Mouse (Mus musculus) WW6 (cell line): Measurements from ENCODE around the gene Zranb1.

ENCODE experiments used
- DNase-seq: peaks from one replicate; pipeline ENCODE4 v3.0.0-alpha.2; 2013; ENCODE audit warnings: low read depth, low spot score

The Zranb1 gene

GRCm38 (mm10) chr7:133001388-133001787 is 70.4 kb downstream of the Zranb1 start:
- no peak for DNase-seq

DNA sequence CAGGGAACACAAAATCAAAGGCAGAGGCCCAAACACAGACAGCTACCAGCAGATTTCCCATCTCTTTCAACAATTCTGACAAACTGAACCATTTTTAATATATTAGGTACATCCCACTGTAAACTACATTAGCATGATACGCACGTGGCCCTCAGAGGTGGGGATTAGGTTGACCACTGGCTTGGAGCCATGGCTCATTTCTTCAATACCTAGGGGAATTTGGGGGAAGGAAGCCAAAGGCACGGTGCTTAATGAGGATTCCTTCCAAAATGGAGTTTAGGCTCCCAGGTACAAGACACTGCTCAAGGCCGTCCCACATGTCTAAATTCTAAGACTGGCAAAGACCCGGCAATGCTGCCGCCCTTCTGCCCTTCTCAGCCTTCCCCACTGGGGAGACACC is 71.3 kb downstream of the Zranb1 start:
- no peak for DNase-seq

DNA sequence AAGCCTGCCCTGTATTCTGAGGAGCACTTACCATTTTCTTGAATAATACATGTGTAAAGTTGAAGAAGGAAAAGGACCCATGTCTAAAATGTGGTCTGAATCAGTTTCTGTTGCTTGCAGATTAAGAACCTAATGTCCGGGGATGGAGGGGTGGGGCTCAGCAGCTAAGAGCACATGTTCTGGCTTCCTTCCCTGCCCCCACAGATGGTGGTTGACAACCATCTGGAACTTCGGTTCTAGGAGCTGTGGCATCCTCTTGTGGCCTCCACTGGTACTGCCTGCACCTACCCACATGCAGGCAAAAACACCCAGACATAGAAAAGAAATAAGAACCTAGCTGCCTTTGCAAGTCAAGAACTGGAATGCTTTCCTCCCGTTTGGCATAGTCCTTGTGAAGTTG is 72.5 kb downstream of the Zranb1 start:
- DNase-seq = peak; percentile 45

- DNase-seq = no peak
These were observed 74.8 kb downstream of the Zranb1 start for GRCm38 (mm10) chr7:133005772-133006171.

DNA sequence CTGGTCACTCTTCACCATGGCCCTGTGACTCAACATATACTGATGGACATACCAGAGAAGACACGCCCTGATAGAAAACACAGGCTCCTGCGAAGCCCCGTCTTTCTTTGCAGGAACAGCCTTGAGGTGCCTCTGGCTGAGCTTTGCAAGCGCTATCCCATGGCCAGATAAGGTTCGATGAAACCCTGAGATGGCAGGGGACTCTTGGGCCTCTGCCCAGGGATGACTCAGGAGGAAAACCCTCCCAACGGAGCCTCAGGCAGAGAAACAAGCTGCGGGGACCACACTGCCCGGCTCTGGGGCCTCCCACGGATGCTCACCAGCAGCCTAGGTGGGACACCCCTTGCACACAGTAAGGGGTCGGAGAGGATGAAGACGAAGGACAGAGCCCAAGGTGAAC is 76.4 kb downstream of the Zranb1 start:
- DNase-seq = no peak

- no peak for DNase-seq
These were observed 77.7 kb downstream of the Zranb1 start for GRCm38 (mm10) chr7:133008663-133009062.

DNA sequence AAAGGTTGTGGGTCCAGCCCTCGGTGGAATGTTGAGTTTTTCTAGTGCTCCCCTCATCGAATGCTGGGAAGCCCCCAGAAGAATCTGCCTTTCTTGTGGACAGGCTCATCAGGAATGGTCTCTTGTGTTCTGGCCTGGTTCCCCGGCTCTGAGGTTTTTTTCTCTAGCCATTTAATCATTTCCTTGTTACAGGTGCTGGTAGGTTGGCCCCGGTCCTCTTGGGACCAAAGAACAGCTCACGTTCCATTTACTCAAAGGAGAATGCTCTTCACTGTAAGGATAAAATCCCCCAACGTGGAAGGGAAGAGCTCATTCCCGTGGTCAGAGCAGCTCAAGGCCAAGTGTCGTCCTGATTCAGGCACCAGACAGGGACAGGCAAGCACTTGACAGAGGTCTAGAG is 78.7 kb downstream of the Zranb1 start:
- DNase-seq = no peak

DNA sequence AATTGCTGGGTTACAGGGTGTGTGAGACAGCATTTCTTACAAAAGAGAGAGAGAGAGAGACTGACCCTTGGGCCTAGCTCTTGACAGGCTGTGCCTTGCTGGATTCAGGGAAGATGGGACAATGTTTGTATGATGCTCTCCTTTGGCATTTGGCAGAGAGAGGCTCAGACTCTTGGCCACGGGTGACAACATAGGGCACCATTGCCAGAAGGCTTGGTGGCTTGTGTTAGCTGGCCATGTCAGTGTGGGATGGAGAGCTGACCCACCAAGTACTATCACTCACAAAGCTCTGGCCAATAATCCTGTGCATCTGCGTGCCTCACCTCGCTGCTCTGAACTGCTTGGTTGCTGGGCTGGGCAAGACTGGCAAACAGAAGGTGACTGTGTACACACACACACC is 79.5 kb downstream of the Zranb1 start:
- no peak for DNase-seq

DNA sequence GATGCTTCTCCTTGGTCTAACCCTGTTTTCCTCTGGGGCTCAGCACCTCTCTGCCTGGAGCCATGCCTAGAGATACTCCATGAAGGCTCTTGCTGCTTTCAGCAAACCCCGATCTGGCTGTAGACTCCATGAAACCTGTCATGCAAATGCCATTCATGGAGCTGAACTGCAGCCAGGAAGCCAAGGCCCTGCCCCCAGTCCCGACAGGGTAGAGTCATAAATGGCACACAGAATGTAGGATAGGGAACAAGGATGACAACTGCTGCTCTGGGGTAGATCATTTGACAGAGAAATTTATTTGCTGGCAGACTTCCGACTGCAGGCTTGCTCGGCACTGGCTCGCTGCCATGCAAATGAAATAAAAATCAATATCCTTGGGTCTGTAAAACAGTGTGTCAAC is 80.2 kb downstream of the Zranb1 start:
- no peak for DNase-seq

GRCm38 (mm10) chr7:133011611-133012010 is 80.7 kb downstream of the Zranb1 start:
- DNase-seq = no peak

DNA sequence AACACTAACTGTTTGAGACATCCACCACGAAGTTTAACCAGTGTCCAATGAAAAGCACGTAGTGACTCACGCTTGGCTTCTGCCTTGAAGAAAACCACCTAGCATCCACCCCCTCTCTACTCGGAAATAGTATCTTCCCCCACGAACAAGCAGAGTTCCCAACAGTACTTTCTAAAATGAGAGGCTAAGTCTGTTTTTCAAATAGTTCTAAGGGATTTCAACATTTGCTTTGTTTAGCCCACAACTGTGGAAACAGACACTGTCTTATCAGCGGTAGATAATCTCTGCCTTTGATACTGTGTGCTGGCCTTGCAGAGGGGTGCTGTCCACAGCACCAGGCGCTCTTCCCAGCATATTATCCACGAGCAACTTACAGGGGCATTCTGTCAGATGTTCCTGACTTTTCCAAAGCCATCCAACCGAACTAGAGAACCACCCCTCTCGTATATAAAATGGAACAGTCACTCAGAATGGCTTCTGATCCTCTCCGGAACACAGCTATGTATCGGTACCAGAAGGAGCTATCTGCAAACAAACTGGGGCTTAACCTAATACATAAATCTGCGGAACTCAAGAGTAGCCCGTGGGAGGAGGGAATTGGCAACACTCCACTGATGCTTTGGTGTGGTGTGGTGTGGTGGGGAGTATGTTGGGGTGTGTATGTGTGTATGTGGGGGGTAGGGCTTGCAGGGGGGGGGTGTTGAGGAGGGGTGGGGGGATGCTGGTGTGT is 81.9 kb downstream of the Zranb1 start:
- no peak for DNase-seq

DNA sequence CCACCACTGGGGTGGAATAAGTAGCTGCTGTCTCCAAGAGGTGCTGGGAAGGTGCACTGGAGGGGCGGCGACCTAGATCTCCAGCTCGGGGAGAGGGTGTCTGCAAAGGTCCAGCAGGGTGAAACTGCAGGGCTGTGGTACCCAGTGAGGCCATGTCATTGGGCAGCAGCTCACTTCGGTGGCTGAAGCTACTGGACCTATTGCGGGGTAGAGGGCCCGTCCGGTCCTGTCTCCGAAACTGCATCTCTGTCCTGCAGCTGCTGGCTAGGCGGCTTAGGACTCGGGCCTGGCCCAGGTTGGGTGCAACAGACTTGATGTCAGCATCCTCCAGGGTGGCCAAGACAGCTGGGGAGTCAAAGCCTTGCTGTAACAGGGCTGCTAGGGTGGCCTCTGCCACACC is 83.0 kb downstream of the Zranb1 start:
- no peak for DNase-seq

DNA sequence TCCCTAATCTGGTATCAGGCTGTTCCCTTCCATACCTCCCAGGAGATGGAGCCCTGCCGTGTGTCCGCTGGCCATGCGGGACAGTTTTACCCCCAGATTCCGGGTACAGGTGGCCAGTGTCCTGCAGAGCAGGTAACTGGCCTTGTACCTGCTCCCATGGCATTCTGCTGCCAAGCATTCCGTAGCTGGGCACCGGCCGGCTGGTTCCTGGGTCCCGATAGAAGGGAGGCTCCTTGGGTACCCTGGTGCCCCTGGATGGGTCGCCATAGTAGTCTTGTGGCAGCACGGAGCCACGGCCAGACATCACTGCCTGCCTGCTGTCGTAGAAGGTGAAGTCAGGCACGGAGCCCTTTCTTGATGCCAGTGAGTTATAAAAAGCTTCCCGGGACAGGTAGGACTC is 83.7 kb downstream of the Zranb1 start:
- no peak for DNase-seq

DNA sequence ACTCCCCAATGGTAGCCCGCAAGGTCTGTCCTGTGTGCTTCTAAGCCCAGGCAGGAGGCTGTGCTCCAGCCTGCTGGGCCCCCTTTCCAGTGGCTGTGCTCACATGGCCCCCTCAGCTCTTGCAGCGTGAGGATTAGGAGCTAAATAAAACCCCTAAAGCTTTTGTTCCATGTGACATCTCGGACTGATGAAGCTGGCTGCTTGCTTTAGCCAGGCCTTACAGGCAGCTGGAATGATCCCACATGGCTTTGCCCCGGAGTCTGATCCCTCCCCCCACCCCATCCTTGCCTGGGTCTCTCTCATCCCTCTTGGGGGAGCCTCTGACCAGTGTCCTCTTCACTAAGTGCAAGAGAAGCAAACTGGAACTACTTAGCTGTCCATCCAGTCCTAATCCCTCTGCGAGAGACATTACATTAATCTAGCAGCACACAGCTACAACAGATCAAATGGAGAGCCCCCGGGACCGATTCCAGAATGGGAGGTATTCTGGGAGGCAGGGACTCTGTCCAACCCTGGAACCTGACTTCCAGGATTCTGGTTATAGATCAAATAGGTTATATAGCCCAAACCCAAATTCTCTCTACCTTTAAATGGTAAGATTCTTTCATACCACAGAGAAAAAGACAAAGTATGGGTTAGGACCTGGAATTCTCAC is 84.6 kb downstream of the Zranb1 start:
- no peak for DNase-seq

GRCm38 (mm10) chr7:133018961-133019360 is 88.0 kb downstream of the Zranb1 start:
- no peak for DNase-seq

DNA sequence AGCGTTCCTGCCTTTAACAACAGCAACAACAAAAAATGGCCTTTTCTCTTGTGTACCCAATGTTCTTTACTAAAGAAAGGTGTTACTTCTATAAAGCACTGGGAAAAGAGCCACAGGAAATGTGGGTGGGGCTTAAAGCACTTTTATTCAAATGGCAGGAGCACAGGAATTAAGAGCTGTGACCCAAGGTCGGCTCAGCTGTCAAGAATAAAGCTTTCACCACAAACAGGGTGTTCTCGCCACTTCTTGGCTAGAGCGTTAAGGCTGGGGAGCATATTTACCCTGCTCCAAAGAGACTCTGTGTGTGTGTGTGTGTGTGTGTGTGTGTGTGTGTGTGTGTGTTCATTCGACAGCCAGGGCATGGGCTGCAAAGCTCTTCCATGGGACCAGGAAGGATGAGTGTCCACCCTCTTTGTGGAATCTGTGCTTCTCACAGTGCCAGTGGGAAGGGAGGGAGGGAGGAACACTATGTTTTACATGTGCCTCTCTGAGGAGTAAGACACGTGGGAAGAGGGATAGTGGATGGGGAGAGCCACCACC is 88.6 kb downstream of the Zranb1 start:
- DNase-seq = no peak

DNA sequence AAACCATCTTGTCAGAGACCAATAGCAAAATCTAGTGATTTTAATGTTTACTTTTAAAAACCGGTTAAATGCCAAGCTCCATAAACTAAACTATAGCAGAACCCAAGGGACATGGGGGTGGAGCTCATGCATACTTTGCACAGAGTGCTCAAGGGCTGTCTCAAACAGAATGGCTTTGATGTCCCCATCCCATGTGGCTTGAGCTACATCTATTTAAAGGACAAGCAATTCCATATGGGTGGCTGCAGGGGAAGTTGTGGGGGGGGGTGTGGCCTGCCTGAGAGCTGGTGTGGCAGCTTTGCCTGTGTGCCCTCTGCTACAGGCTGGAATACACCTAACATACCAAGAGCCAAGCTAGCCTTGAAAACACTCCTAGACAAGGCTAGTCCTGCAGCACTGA is 93.8 kb downstream of the Zranb1 start:
- no peak for DNase-seq

GRCm38 (mm10) chr7:133027930-133028329 is 97.0 kb downstream of the Zranb1 start:
- DNase-seq = no peak

- DNase-seq = no peak
These were observed 98.1 kb downstream of the Zranb1 start for GRCm38 (mm10) chr7:133029004-133029403.

- DNase-seq = no peak
These were observed 98.6 kb downstream of the Zranb1 start for GRCm38 (mm10) chr7:133029496-133030047.

DNA sequence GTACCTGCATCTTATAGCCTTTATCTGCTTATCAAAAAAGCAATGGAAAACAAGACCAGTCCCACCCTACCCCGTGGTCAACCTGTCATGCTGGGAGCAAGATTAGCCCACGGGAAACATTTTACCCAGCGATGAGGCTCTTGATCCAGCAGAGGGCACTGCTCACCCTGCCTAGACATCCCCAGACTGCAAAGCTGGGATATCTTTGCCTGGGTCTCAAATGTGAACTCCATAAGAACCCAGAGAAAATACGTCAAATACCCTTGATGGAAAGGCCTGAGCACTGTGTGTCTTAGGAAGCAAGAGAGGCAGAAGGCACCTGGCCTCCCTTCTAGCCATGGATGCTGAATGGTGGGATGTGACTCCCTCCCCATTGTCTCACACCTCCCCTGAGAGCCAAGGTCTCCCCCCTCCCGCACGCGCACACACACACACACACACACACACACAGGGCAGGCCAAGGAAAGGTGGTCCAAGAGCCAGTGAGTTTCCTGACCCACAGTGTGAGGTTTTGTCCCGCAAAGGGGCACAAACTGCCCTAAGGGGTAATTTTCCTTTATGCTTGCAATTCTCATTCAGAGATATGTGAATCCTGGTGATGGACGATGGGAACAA is 101.8 kb downstream of the Zranb1 start:
- DNase-seq = no peak

DNA sequence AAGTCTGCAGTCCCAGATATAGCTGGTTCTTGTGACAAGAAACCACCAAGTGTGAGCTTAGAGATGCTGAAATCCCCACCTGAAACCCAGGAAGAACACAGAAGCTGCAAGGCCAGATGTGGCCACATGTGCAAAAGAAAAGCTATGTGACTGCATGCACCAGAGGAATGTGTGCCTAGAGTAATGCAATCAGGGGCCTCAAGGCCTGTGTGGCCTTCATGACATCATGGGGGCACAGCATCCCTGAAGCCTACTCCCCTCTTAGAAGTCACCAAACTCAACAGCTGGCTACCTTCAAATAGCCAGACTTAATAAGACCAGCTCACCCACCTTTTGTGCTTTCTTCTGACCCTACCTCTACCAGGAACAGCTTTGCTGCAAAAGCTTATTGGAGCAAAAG is 105.0 kb downstream of the Zranb1 start:
- DNase-seq = no peak
